Mouse (Mus musculus) adrenal gland, adult 18-20 months (tissue): ENCODE results near the gene Etfrf1. TPM values are rescaled to one million over a fixed set of nuclear protein-coding genes. Genes with fewer than 3 reads are reported as not detected.

Experiments used
- DNase-seq, 2 experiments: peaks; one replicate each; pipeline ENCODE4 v3.0.0; 2021 to 2022; ENCODE audit warnings: low spot score in 2 of 2
- long read RNA-seq, 2 experiments: library from polyadenylated mRNA; stranded (forward); transcript quantifications; one replicate each; pipeline ENCODE4 v2.0.0; 2021
- total RNA-seq, 2 experiments: library from RNA; stranded (reverse); gene quantifications; 1 replicate in 1 of 2; 2 replicates in 1 of 2; pipeline ENCODE4 v1.2.3; 2021

Etfrf1 gene
- 100 to 1,000 TPM; 113 to 164 TPM for total RNA-seq
- long read RNA-seq, experiment 1, transcript Etfrf1-207 (3 exons, 1,374 nt), result major isoform, 47 of 67 reads
- long read RNA-seq, experiment 1, partial matches to known transcripts, result 3 of 67 reads
- long read RNA-seq, experiment 1, other reads (novel, unspliced or antisense), result 9 of 67 reads
- long read RNA-seq, experiment 2, transcript Etfrf1-207 (3 exons, 1,374 nt), result major isoform, 129 of 171 reads
- long read RNA-seq, experiment 2, transcript Etfrf1-201 (3 exons, 2,436 nt), result minor isoform, 6 of 171 reads
- long read RNA-seq, experiment 2, partial matches to known transcripts, result 4 of 171 reads
- long read RNA-seq, experiment 2, other reads (novel, unspliced or antisense), result 29 of 171 reads

DNA sequence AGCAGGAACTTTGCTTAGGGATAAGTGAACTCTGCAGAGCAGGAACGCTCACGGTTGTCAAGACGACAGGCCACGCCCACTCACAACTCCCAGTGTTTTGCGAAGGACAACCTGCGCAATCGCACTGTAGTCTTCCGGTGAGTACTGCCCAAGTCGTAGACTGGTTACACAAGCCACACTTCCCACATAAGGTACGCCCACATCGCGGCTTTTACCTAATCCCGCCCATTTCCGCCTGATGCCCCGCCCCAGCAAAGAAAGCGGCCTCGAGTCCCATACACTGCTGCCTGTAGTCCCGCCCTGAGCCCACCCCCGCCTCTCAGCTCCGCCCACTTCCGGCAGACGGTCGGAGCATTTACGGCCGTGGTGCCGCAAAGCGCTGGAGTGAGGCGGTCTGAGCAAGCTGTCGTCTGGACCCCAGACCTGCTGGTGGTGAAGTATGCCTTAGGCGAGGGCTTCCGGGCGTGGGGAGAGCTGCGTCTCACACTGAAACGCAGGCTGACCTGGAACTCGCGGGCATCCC is at the start of gene Etfrf1, which contains the start of gene Casc1:
Gene Etfrf1, plus strand, starts transcription at position 319 of the 523 bp plus-strand sequence.
Gene Casc1, minus strand, starts transcription at position 190 of the 523 bp plus-strand sequence.
- peak; percentile 91 to 96 for DNase-seq

DNA sequence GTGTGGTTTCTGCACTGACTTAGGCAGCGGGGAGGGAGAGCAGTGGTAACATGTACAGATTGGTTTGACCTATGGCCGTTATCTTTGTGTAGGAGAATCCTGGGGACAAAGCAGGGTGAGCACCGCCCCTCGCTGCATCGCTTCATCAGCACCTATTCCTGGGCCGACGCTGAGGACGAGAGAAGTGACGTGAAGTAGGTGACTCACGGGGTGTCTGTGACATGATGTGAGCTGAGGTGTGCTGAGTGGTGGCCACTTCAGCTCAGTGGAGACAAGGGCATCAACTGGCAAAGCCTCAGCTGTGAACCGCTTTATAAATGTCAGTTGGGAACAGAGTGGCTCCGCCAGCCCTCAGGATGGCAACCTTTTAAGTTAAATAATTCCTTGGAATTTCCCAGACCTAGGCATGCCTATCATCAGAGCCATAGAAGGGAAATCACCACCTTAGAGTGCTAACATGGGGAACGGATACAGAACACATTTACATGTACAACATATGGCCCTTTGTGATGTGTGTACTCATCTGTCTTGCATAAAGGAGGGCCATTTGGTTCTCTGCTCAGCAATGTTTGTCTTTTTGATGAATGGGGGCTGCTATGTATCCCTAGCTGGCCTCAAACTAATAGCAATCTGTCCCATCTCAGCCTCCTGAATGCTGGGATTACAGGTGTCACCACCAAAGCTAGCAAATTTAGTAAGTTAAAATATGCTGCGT is 38.9 kb upstream of the Etfrf1 start:
- no peak for DNase-seq

DNA sequence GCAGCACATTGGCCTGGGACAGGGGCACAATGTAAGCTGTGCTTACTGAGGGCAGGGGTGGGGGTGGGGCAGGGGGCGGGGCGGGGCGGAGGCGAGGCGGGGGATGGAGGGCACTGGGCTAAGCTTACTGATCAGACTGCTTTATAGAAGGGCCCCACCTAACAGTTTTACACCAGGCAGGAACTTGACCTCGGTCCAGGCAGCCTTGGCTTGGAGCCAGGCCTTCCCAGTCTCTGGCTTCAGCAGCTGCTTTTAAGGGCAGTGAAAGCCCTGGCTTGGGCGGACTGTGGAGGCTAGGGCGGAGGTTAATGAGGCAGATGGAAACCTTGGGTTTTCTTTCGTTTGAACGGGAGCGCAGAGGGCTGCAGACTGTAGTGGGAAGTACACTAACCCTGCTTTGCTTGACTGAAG is 37.1 kb upstream of the Etfrf1 start:
- DNase-seq, result peak; percentile 76

DNA sequence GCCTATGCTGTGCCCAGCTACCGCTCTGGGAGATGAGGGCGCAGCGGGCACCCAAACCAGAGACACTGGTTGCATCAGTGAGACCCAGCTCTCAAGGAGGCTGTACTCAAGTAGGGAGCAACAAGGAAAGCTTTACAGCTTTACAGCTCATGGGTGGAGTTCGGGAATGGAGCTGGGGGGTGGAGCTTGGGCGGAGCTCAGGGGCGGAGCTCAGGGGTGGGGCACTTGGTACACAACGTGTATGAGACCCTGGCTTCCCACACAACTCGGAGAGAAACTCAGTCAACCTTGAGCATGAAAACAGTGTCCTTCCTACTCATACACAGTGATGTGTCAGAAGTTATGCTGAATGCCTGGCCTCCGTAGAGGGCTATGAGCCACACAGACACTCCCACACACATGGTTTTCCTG is 35.4 kb upstream of the Etfrf1 start:
- DNase-seq, result peak; percentile 38 to 59

DNA sequence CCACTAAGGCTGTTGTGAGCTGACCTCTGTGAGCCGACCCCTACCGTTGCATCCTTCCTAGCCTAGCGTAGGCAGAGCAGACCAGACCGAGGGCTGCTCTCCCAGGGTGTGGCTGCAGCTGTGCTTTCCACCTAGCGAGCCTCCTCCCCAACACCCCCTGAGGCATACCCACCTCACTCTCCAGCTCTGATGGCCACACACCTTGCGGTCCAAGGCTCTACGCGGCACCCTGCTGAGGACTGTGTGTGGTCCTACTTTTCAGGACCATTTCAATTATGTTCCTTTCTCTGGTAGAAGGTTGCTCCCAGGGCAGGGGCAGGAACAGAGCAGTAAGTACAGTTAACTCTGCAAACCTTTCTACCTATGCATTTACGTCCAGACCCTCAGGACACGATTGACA is 34.5 kb upstream of the Etfrf1 start:
- DNase-seq, result no peak

DNA sequence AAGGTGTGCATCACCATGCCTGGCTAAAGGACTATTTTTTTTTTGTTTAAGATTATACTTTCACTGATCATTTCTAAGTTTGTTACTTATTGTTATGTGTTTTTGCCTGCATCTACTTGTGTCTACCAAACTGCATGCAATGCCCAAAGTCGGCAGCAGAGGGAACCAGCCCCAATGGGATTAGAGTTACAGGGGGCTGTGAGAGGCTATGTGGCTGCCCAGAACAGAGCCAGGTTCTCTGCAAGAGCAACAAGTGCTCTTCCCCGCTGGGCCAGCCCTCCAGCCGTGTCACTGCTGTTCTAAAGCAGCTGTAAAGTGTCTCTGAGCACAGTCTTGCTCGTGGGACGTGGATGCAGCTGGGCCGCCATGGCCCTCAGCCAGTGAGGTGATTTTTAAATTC is 31.3 kb upstream of the Etfrf1 start:
- DNase-seq, result peak; percentile 47

DNA sequence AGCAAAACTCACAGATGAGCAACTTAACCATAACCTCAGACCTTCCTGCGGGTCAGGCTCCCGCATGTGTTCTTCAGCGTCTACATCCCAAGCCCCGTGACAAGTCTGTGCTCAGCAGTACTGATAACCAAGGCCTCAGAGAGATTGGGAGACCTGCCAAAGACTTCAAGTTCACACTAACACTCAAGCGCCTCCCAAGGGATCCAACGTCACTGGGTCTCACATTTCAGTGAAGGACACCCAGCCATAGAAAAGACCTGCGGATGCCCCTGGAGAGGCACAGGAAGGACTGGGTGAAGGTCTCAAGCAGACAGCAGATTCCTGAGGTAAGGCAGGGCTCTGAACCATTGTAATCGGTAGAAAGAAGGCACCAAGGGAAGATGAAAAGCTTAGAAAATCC is 28.9 kb upstream of the Etfrf1 start:
- DNase-seq, result peak in 1 of 2 experiments; percentile 44

DNA sequence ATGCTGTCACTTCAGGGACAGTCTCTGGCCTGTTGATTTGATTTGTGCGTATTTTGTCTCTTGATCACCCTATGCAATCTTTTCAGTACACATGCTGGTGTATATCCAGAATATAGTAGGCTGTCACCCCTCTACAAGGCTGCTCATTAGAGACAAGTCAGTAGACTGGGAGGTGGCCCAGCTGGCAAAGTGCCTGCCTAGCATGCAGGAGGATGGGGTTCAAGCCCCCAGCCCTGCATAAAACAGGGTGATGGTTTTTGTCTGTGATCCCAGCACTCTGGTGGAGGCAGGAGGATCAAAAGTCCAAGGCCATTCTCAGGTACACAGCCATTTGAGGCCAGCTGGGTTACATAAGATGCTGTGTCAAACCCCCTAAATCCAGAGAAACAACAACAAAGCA is 24.8 kb upstream of the Etfrf1 start:
- DNase-seq, result no peak

DNA sequence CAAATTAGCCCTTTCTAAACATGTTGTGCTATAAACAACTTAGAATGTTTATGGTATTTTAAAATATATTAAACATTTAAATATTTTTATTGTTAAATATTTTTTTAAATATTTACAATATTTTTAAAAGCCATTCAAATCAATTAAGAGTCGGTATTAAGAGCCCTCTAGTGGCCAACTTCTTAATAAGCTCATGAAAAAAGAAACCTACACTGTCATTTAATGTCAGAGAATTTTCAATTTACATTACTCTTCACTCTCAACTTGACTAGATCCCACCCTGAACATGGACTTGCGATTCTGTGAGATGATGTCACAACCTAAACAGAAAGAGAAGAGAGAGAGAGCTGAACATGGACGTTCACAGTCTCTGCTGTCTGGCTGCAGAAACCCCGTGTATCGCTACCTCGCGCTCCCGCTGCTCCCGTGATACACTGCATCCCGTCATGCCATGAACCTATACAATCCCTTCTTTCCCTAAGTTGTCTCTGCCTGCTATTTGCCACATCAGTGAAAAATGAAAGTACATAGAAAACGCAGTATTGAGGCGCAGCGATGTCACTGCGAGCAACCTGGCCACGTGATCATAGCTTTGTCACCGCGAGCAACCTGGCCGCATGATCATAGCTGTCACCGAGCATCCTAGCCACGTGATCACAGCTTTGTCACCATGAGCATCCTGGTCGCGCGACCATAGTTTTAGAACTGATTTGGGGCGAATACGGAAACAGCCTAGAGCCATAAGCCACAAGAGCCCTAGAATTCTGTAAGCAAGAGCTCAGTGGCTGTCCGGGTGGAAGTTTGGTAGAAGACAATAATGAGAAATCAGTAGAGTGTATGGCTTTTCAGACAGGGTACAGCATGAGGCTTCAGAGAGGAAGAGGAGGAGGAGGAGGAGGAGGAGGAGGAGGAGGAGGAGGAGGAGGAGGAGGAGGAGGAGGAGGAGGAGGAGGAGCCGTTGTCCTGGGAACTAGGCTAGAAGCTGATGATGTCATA is 23.5 kb upstream of the Etfrf1 start:
- peak in 1 of 2 experiments; percentile 9 for DNase-seq

DNA sequence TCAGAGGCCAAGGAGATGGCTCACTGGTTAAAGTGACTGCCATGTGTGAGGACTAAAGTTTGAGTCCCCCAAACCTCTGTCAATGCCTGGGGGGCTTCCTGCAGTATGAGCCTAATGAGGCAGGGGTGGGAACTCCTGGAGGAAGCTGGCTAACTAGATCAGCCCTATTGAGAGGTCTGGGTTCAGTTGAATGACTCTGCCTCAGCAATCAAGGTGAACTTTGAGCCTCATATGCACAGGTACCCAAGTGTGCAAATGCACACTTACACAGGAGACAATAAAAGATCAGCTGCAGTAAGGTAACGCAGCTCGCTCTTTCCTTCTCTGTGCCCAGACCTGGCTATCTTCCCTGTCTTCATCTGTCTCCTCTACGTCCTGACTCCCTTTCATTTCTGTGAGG is 17.9 kb upstream of the Etfrf1 start:
- no peak for DNase-seq

DNA sequence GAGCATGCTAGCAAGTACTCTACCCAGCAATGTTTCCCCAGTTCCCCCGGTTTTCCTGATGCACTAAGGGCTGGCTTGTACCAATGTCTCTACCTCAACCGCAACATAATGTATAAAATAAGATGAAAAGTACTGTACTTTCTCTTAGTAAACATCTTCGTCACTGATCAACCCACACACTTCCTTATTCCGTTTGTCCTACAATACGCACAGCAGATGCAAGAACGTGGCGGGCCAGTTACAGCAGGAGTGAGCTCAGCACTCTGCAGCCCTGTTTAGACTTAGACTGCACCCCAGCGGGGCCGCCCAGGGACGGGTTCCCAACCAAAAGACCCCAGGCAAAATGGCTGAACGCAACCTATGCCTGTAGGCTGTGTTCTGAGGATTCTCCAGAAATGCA is 17.5 kb upstream of the Etfrf1 start:
- no peak for DNase-seq

DNA sequence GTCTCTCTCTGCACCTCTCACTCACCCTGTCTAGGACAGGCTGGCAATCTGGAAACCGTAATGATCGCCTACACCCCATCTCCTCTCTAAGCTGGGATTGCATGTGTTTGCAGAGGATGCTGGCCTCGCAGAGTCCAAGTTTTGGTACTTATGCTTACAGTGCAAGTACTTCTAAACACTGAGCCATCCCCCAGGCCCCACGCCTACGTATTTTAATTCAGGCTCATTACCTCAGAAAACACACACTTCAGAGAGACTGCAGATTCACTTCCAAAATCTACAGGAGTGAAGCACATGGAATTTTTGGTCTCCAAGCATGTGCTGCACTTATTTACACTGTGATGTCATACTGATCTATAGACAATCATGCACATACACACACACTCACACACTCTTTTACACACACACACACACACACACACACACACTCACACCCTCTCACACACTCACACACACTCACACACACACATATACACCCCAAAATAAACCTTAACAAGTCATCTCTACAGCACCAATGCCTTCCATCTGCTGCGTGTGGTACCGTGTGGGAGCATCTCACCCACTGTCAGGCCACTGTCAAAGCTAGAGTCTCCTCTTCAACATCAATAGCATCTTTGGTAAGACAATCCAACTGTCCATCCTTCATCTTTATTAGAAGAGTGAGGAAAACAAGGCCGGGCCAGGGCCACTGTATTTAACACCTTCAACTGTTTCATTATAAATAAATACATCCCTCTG is 12.8 kb upstream of the Etfrf1 start:
- DNase-seq, result no peak

DNA sequence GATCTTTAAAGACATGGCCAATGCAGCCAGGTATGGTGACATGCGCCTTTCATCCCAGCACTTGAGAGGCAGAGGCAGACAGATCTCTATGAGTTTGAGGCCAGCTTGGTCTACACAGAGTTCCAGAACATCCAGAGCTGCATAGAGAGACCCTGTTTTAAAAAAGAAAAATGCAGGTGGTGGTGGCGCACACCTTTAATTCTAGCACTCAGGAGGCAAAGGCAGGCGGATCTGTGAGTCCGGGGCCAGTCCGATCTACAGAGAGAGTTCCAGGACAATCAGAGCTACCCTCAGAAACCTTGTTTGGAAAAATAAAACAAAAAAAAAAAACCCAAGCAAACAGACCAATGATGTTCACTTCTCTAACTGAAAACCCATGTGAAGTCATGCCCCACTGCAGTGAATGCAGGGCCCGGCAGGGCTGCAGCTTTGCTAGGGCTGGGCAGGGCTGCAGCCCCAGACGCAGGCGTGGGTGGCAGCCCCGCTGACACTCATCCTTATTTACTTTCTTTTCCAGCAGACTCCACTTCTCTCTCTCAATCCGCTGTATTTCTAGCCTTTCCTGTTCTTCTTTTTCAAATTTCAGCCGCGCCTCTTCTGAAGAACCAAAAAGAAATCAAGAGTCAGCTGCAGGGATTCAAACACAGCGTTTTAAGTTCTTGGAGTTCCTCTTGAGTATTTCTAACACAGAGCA is 8.4 kb upstream of the Etfrf1 start:
- no peak for DNase-seq

DNA sequence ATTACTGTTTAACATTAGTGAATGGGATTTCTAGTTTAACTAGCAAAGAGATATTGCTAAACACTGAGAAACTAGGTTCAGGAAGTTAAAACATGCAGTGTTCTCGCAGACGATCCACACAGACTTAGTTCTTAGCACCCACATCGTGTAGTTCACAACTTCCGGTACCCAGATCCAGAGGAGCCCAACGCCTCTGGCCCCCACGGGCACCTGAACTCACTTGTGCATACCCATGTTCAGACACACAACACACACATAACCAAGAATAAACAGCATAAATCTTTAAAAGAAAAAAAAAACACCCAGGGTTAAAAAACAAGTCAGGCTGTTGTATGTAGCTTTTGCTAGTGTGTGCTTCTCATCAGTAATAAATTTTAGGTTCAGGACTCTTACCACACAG is 6.5 kb upstream of the Etfrf1 start:
- no peak for DNase-seq

DNA sequence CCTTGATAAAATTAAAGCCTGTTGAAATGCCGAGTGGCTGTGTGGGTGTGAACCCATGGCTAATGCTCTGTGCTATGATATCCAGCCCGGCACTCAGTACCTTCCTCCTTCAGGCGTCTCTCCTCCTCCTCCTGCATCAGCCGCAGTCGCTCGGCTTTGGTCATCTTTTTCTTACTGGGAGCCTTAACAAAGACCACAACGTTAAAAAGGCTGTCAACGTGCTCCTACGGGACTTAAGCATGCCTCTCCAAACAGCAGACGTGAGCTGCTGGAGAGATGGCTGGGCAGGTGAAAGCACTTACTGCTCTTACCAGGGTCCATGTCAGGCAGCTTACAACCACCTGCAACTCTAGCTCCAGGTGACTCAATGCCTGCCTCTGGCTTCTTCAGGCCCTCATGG is 5.8 kb upstream of the Etfrf1 start:
- no peak for DNase-seq

DNA sequence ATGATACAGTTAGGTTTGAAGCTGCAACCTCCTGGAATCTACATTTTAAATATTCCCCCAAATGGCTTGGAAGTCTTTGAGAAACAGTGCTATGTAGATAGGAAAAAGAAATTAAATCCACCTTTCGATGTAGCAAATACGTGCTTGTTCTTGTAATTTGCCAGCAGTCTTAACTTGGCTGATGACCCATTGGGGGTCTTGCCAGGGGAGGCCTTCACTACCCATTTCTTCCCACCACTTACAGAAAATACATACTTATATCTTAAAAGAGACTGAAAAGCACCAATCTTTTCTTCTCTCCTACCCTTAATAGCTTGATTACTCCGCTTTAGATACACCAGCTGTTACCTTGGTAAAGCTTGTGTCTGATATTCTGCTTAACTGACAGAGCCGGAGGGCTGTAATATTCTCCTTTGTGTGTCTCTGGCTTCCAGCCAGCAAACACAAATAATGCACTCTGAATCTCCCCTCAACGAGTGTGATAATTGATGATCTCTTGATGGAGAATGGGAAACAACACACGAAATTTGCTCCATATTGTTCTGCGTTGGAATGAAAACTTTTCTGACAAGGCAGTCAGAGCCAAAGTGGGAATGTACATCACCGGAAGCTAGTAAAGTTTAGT is 766 bp upstream of the Etfrf1 start:
- DNase-seq, result no peak

DNA sequence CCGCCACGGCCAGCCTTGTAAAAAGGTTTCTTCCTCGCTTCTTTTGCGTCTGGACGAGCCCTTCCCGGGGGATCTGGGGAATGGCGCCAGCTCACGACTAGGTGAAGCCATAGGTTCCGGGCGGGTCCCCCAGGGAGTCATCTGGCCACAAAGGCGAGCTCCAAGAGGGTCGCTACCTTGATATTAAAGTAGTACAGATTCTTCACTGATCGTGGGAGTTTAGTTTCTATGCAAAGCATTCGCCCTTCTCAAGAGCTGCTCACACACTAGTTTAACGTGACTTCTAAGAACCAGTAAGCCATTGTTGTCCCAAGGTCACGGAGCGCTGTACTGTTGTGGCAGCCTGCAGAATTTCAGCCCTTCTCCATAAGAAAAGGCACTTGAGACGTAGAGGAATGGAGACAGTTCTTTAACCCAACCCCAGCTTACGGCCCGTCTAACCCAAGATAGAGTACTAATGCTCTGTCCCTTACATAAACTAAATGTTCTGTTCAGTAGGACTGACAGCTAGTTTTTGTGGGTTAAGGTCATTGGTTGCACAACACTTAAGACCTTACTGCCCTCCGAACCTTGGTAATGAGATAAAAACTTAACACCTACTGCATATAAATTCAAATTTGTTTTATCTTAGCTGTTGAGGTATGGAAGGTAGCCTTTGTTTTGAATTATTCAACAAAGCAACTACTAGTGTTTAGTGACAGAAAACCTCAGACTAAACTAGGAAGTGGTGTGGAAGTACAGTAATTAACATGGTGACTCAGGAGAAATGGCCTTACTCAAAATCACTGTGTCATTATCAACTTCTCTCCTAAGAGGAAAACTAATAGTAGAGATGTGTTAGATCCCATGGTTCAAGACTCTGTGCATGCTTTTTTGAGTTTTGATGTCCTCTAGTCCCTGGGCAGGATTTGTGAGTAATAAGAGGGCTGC is 707 bp downstream of the Etfrf1 start:
- peak in 1 of 2 experiments; percentile 7 for DNase-seq

DNA sequence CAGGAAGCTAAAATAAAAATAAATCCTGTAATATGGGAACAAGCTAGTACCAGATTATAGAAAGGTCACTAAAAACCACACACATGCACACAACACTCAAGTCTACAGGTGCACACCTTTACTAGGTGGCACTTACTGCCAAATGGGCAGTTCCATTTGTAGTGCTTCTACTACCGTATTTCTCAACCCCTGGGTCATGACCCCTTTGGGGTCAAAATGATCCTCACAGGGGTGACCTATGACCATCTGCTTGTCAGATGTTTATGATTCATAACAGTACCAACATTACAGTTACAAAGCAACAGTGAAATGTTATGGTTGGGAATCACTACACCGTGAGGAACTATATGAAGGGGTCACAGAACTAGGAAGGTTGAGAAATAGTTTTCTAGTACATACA is 3.0 kb downstream of the Etfrf1 start:
- no peak for DNase-seq
